Mouse (Mus musculus) liver, embryonic 15.5 days (tissue): ENCODE data around the gene Srgap2. TPM values are rescaled to one million over a fixed set of nuclear protein-coding genes. Genes with fewer than 3 reads are reported as not detected.

Experiments used
- ATAC-seq: fragments of 200-750 bp; cut with Nextera tagmentation; 2 replicates; pipeline ENCODE4 v1.8.0; 2017; ENCODE audit warnings: moderate number of reproducible peaks, mild to moderate bottlenecking, moderate library complexity; ENCODE audit not compliant: insufficient read depth
- H3K27ac ChIP-seq: fragments of 300-500 bp; sonication (generic); replicated peaks from 2 replicates; pipeline ENCODE4 v1.5.1; 2015; ENCODE audit warnings: mild to moderate bottlenecking, inconsistent platforms
- H3K27me3 ChIP-seq: fragments of 300-500 bp; sonication (generic); 2 replicates; pipeline ENCODE4 v1.6.1; 2015; ENCODE audit warnings: mild to moderate bottlenecking, inconsistent platforms
- H3K36me3 ChIP-seq: fragments of 300-500 bp; sonication (generic); replicated peaks from 2 replicates; pipeline ENCODE4 v1.6.1; 2015; ENCODE audit warnings: moderate library complexity, mild to moderate bottlenecking, inconsistent platforms
- H3K4me1 ChIP-seq: fragments of 300-500 bp; sonication (generic); replicated peaks from 2 replicates; pipeline ENCODE4 v1.6.1; 2015; ENCODE audit warnings: inconsistent platforms
- H3K4me2 ChIP-seq: fragments of 300-500 bp; sonication (generic); 2 replicates; pipeline ENCODE4 v1.6.1; 2015; ENCODE audit warnings: moderate library complexity, mild to moderate bottlenecking, inconsistent platforms
- H3K4me3 ChIP-seq: fragments of 300-500 bp; sonication (generic); replicated peaks from 2 replicates; pipeline ENCODE4 v1.5.1; 2015; ENCODE audit warnings: mild to moderate bottlenecking, inconsistent platforms
- H3K9ac ChIP-seq: fragments of 300-500 bp; sonication (generic); 2 replicates; pipeline ENCODE4 v1.6.1; 2015; ENCODE audit warnings: moderate library complexity, mild to moderate bottlenecking, inconsistent platforms
- H3K9me3 ChIP-seq: fragments of 300-500 bp; sonication (generic); replicated peaks from 2 replicates; pipeline ENCODE4 v1.6.1; 2016; ENCODE audit warnings: inconsistent platforms
- WGBS: fragments of 180-500 bp; shearing (Covaris S2); methylation state at CpG from one replicate; pipeline ENCODE4 v1.1.7; 2015; ENCODE audit warnings: mixed read lengths; ENCODE audit not compliant: insufficient replicate concordance; 5-methylcytosine and 5-hydroxymethylcytosine counted together
- polyA plus RNA-seq: library from polyadenylated mRNA; unstranded; fragments of >200 nt; fragmentation: Nextera tagmentation; extraction: Ambion mirVana; gene quantifications from 2 replicates; pipeline ENCODE4 v1.2.1, GENCODE M21; 2015

The Srgap2 gene
- polyA plus RNA-seq, 1 experiment from 2014 or later: 3.8 TPM

DNA sequence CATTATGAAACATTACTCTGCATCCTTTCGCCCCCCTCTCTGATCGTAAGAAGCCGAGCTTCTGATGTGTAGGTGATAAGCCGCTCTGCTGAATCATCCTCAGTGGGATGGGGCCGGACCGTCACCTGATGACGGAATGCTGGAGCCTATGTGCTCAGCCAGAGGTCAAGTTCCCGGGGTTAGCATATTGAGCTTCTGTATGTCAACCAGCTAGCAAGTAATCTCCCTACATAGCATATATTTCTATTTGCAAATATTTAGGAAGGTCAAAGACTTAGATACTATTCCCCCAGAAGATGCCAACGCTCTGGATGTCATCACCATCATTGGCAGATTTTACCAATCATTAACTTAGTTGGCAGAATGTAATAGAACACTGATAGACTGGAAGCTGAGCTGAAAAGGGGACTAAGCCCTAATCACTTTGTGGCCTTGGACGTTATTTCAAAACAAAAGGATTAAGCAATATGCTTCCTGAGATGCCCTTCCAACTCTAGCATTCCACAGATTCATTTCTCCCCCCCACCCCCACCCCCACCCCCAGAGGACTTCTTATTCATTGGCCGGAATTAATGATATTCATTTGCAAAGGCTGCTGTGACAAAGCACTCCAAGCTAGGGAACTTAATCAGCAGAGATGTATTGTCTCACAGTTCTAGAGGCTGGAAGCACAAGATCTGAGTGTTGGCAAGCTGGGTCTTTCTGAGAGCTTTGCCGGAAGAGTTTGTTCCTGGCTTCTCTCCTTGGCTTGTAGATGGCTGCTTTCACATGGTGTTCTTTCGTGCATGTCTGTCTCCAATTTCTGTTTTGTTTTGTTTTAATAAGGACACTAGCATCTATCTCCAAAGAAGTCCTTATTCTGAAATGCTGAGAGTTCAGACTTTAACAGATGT lies 19.9 kb upstream of the Srgap2 start:
- WGBS: 56% methylated on average over 13 of the region's 13 CpGs
- Histone ChIP-seq H3K4me1 (no peaks in the 10 kb centered on the region), H3K4me3 (no peak overlapping the region), H3K27ac (no peak overlapping the region), H3K27me3 (no peaks in the 10 kb centered on the region), H3K36me3 (no peaks in the 10 kb centered on the region), H3K4me2 (no peak overlapping the region), H3K9ac (no peak overlapping the region), H3K9me3 (no peaks in the 10 kb centered on the region)
- no peak for ATAC-seq

DNA sequence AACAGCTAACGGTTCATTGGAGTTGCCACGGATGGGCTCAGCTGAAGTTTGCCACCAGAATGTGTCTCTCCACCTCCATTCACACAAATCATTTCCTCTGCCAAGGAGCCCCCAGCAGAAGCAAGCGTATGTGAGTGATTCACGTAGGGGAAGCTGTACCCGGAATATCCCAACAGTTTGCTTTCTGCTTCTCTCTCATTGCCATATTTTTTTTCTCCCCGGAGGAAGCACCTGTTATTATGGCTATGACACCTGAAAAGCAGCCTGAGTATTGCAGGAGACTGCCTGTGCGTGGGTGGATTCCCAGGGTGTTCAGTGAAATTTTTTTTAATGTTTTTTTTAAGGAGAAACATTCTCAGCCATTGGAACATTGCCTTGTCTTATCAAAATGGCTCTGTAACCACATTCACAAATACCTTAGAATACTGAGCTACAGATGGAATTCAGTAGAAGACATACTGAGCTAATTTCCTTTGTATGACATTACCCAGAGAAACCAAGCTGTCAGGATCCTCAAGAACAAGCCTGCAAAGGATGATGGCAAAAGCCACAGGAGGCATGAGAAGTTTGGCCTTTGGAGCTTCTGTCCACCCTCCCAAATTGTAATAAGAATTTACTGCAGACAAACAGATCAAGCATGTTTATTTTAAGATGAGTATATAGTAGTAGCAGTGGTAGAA lies 16.9 kb upstream of the Srgap2 start:
- no peak for ATAC-seq
- Histone ChIP-seq H3K4me3 (no peak overlapping the region), H3K9ac (no peak overlapping the region), H3K36me3 (0 out of 2 replicates have a peak, but pooled peaks cover 6% of the 10 kb centered on the region), H3K4me1 (no peaks in the 10 kb centered on the region), H3K27me3 (no peaks in the 10 kb centered on the region), H3K4me2 (no peak overlapping the region), H3K27ac (no peak overlapping the region), H3K9me3 (no peaks in the 10 kb centered on the region)
- 74% methylated on average over 7 of the region's 7 CpGs for WGBS

DNA sequence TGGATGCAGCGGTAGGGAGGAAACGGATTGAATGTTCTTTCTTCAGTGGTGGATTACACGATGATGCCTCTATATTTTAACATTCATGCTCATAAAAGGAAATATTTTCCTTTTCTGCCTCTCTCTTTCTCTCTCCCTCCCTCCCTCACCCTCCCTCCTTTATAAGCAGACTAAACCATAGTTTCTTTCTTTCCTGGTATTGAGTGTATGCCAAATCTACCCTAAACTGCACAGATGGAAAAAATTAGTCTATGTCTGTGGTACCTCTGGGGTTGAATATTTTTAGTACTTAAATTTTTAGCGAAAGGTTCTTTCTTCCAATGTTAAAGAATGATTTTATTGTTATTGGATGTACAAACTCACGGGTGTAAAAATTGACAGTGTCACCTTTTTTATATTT lies 14.8 kb upstream of the Srgap2 start:
- H3K9ac ChIP-seq: no peak overlapping the region
- H3K4me1 ChIP-seq: no peaks in the 10 kb centered on the region
- no peak overlapping the region for H3K27ac ChIP-seq
- H3K4me3 ChIP-seq: no peak overlapping the region
- ATAC-seq: no peak
- H3K9me3 ChIP-seq: no peaks in the 10 kb centered on the region
- whole genome bisulfite sequencing: 76% methylated on average over 5 of the region's 5 CpGs
- H3K27me3 ChIP-seq: no peaks in the 10 kb centered on the region
- 0 out of 2 replicates have a peak, but pooled peaks cover 6% of the 10 kb centered on the region for H3K36me3 ChIP-seq
- no peak overlapping the region for H3K4me2 ChIP-seq

DNA sequence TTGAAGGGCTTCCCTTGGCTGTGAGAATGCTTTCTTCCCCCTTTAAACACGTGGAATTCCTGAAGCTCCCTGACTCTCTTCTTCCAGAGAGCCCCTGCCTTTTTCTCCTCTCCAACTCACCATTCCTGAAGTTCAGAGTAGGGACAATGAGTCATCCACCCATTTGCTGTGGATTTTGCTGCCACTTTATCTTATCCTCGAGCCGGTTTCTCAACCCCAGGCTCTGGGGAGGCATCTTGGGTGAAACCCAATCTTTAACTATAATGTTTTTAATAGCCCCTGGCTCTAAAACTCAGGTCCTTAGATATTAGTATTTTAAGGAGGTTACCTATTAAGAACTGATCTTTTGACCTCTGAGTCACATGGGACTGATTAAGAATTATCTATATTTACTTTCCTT lies 14.3 kb upstream of the Srgap2 start:
- WGBS: 50% methylated on average over 3 of the region's 3 CpGs
- no peak for ATAC-seq
- no peaks in the 10 kb centered on the region for H3K27me3 ChIP-seq
- H3K4me2 ChIP-seq: no peak overlapping the region
- H3K4me3 ChIP-seq: no peak overlapping the region
- no peaks in the 10 kb centered on the region for H3K9me3 ChIP-seq
- H3K9ac ChIP-seq: no peak overlapping the region
- H3K4me1 ChIP-seq: no peaks in the 10 kb centered on the region
- H3K36me3 ChIP-seq: 0 out of 2 replicates have a peak, but pooled peaks cover 9% of the 10 kb centered on the region
- no peak overlapping the region for H3K27ac ChIP-seq

DNA sequence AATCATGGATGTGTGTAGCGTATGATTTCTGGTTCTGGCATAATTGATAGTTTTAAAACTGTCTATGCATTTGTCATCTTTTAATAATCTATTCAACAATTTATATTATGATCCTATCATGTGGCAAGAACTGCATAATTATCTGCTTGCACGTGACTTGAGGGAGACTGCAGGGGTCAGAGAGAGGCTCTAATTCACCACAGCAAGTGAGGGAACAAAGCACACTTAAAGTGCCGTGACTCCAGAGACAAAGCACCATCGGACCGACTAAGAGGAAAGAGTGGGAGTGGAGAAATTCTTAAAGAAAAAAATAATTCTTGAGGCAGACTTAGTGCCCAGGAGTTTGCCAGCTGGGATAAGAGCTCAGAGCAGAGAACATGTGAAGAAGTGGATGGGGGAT lies 13.6 kb upstream of the Srgap2 start:
- Histone ChIP-seq H3K4me3 (no peak overlapping the region), H3K9me3 (no peaks in the 10 kb centered on the region), H3K27me3 (no peaks in the 10 kb centered on the region), H3K27ac (no peak overlapping the region), H3K9ac (no peak overlapping the region), H3K36me3 (0 out of 2 replicates have a peak, but pooled peaks cover 9% of the 10 kb centered on the region), H3K4me2 (no peak overlapping the region), H3K4me1 (no peaks in the 10 kb centered on the region)
- ATAC-seq: no peak
- 75% methylated on average over 5 of the region's 5 CpGs for WGBS

DNA sequence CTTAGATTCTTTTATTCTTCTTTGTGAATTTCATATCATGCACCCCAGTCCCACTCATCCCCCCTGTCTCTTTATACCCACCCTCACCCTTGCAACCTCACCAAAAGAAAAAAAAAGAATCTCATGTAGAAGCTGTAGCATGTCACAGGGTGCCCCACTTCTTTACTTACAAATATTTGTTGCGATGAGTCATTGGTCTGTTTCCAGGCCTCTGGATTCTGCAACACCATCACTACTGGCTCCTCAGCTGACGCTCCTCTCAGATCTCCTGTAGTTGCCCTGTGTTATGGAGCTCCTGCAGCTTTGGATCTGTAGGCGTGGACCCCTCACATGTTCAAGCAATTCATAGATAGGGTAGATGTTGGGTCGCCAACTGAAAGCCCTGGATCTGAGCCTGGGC lies 12.6 kb upstream of the Srgap2 start:
- Histone ChIP-seq H3K27me3 (no peaks in the 10 kb centered on the region), H3K9me3 (no peaks in the 10 kb centered on the region), H3K9ac (no peak overlapping the region), H3K36me3 (0 out of 2 replicates have a peak, but pooled peaks cover 9% of the 10 kb centered on the region), H3K4me3 (no peak overlapping the region), H3K27ac (no peak overlapping the region), H3K4me1 (no peaks in the 10 kb centered on the region), H3K4me2 (no peak overlapping the region)
- ATAC-seq: no peak
- 69% methylated on average over 4 of the region's 4 CpGs for WGBS

DNA sequence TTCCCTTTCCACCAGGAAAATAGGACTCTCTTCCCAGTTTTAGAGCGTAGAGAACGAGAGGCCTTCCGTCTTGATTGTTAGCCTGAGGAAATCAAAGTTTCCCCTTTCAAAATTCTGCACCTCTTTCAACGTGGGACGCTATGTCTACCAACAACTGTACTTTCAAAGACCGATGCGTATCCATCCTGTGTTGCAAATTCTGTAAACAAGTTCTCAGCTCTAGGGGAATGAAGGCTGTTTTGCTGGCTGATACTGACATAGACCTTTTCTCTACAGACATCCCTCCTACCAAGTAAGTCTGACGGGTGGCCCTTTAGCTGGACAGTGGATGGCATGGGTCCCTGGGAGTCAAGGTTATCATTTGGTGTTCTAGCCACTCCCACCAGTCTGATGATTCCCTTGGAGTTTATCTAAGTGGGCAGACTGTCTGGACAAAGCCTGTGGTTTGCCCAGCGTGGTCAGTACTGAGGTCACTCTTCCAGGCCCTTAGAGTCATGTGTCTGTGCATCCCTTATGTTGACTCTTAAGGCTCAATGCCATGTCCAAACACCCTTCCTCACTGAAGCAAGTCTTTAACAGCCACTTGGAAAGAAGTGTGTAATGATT lies 1.5 kb upstream of the Srgap2 start:
- Histone ChIP-seq H3K36me3 (no peaks in the 10 kb centered on the region), H3K9ac (peak overlapping the region; percentile 74), H3K9me3 (no peaks in the 10 kb centered on the region), H3K4me2 (peak overlapping the region; percentile 99), H3K27ac (peak overlapping the region; percentile 93), H3K4me3 (peak overlapping the region; percentile 90), H3K4me1 (peaks cover 47% of the 10 kb centered on the region), H3K27me3 (no peaks in the 10 kb centered on the region)
- ATAC-seq: no peak
- whole genome bisulfite sequencing: under 1% methylated on average over 9 of the region's 9 CpGs

DNA sequence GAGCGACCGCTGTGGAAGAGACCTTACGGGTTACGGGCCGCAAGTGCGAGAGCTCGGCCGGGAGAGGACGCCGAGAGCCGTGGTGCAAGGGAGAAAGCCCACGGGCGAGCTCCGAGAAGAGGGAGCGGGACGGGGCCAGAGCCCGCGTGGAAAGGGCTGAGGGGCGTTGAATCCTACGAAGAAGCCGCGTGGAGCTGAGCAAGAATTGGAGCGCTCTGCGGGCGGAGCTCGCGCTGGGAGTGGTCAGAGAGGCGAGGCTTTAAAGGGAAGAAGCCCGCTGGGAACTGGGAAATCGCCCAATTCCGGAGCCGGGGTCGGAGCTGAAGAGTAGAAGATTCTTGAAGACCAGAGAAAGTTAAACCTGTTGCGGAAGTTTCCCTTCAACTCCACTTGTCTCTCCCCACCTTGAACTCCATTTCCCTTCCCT lies 942 bp upstream of the Srgap2 start:
- ATAC-seq: 0 out of 2 replicates have a peak, but pooled peaks have one; percentile 8
- Histone ChIP-seq H3K4me3 (peak overlapping the region; percentile 90), H3K9ac (peak overlapping the region; percentile 74), H3K27me3 (no peaks in the 10 kb centered on the region), H3K27ac (peak overlapping the region; percentile 93), H3K9me3 (no peaks in the 10 kb centered on the region), H3K4me1 (peaks cover 50% of the 10 kb centered on the region), H3K4me2 (peak overlapping the region; percentile 99), H3K36me3 (no peaks in the 10 kb centered on the region)
- 0% methylated on average over 34 of the region's 34 CpGs for WGBS

DNA sequence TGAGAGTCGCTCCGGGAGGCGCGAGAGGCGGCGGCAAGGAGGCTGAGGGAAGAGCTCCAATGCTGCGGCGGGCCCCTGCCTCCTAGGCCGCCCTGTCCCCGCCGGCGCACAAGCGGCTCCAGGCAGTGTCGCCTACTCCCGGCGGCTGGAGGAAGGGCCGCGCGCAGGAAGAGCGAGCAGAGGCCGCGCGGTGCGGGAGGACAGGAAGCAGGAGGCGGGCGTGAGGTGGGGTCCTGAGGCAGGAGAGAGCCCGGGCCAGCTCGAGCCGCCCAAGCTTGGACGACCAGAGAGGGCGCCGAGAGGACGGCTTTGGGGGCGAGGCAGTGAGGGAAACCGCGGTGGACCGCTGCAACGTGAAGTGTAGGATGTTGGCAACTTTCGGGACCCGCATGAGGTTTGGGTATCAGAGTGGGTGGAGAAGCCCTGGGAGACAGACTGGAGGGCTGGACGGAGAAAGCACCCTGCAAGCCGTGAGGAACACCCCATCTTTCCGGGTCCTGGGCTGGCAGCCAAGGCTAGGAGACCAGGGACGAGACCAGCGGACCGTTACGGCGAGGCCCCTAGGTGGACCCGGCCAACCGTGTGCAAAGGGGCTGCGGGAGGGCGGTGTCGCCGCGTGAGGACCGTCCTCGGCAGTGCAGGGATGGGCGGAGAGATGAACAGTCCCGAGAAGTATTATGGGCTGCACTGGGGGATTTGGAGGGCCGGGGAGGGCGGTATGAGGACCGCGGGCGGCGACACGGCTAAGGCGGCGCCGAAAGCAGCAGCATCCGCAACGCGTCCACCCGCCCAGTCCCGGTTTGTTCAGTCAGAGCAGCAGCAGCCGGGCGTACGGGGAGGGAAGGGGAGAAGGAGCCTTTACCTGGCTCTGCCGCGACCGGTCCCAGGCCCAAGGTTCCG lies 531 bp downstream of the Srgap2 start:
- WGBS: under 1% methylated on average over 81 of the region's 81 CpGs
- Histone ChIP-seq H3K4me1 (peaks cover 55% of the 10 kb centered on the region), H3K36me3 (no peaks in the 10 kb centered on the region), H3K4me3 (peak overlapping the region; percentile 90), H3K27ac (peak overlapping the region; percentile 94), H3K27me3 (no peaks in the 10 kb centered on the region), H3K9me3 (no peaks in the 10 kb centered on the region), H3K4me2 (peak overlapping the region; percentile 99), H3K9ac (peak overlapping the region; percentile 90)
- peak; percentile 43 for ATAC-seq

DNA sequence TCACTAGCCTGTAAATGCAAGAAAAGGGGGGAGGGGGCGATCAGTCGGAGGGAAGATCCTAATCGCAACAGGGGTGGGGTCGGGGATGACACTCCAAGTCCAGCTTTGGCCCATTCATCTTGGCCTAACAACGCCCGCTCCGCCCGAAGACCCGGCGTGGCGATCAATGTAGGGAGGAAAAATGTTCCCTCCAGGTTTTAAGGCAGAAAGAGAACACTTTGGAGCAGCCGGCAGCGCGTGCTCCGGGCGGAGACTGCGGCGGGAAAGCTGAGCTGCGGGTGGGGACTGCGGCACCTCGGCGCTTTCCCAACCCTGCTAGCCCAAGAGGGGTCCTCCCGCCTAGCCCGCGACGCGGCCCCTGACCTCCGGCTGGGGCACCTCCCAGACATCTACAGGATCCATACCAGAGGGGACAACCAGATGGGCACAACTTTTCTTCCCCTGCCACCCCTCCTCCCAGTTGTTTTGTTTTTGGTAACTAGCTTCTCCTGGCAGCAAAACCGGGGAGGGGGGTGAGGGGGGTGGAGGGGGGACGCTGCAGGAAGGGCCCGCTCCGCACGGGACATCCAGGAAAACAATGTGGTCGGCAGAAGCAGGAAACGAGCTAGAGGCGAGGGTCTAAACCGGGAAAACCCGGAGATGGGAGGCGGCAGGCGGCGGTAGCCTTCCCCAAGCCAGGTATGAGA lies 1.4 kb downstream of the Srgap2 start:
- H3K4me2 ChIP-seq: peak overlapping the region; percentile 99
- H3K27ac ChIP-seq: peak overlapping the region; percentile 94
- ATAC-seq: no peak
- no peaks in the 10 kb centered on the region for H3K36me3 ChIP-seq
- H3K9ac ChIP-seq: peak overlapping the region; percentile 90
- peaks cover 55% of the 10 kb centered on the region for H3K4me1 ChIP-seq
- no peaks in the 10 kb centered on the region for H3K27me3 ChIP-seq
- peak overlapping the region; percentile 90 for H3K4me3 ChIP-seq
- H3K9me3 ChIP-seq: no peaks in the 10 kb centered on the region
- under 1% methylated on average over 41 of the region's 41 CpGs for WGBS
